Mouse (Mus musculus) megakaryocyte progenitor cell, adult 5-6 weeks (primary cell): ENCODE measurements at regions not wholly inside any gene's neighbourhood (a gene's known extent, or its start where the extent isn't known, plus 50 kb on each side); places are given as distances from the start of the nearest gene placed in this dataset.

Source experiments
- ATAC-seq: replicated peaks from 2 replicates; pipeline ENCODE4 v1.8.0; 2016; ENCODE audit warnings: mild to moderate bottlenecking, moderate TSS enrichment, inconsistent platforms; ENCODE audit not compliant: poor library complexity

- no peak for ATAC-seq
These were observed 58.1 kb downstream of the Irx6 start for GRCm38 (mm10) chr8:92732229-92732628.

- ATAC-seq: no peak
These were observed 61.6 kb downstream of the Irx6 start for GRCm38 (mm10) chr8:92735646-92736045.

GRCm38 (mm10) chr8:92738080-92738479, 64.0 kb downstream of the Irx6 start:
- ATAC-seq: no peak

GRCm38 (mm10) chr8:92740286-92740808, 66.3 kb downstream of the Irx6 start:
- no peak for ATAC-seq

- no peak for ATAC-seq
These were observed 67.7 kb downstream of the Irx6 start for GRCm38 (mm10) chr8:92741836-92742235.

GRCm38 (mm10) chr8:92743108-92743507, 69.0 kb downstream of the Irx6 start:
- ATAC-seq: no peak

- ATAC-seq: no peak
These were observed 73.0 kb downstream of the Irx6 start for GRCm38 (mm10) chr8:92747086-92747485.

GRCm38 (mm10) chr8:92747951-92748350, 73.9 kb downstream of the Irx6 start:
- no peak for ATAC-seq

- no peak for ATAC-seq
These were observed 67.2 kb upstream of the Mmp2 start for GRCm38 (mm10) chr8:92759848-92760247.

- ATAC-seq: no peak
These were observed 66.2 kb upstream of the Mmp2 start for GRCm38 (mm10) chr8:92760933-92761332.

GRCm38 (mm10) chr8:92761959-92762600, 65.0 kb upstream of the Mmp2 start:
- no peak for ATAC-seq

GRCm38 (mm10) chr8:92771856-92772650, 55.0 kb upstream of the Mmp2 start:
- peak; percentile 73 for ATAC-seq

- no peak for ATAC-seq
These were observed 54.3 kb upstream of the Mmp2 start for GRCm38 (mm10) chr8:92772826-92773225.

- ATAC-seq: no peak
These were observed 51.9 kb upstream of the Mmp2 start for GRCm38 (mm10) chr8:92775186-92775585.

- no peak for ATAC-seq
These were observed 50.0 kb upstream of the Mmp2 start for GRCm38 (mm10) chr8:92777106-92777505.
